Mouse (Mus musculus): ENCODE measurements around the gene Vmn2r103.

Vmn2r103 gene

DNA sequence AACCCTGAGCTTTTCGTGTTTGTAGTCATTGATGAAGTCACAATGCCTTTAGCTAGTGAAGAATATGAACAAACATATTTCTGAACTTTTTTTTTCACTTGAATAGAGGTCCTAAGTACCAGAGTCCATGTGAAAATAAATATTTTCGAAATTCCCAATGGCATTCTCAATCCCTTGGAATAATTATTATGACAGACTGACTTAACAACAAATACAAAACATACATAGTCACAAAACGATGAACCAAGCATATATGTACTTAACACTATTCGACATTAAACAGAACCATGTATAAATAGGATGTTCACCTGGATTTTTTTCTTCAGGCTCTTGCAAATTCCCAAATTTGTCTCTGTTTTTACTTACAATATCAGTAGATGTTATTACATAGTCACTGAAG, at the start of gene Vmn2r103:
Vmn2r103 (plus strand) TSS at position 301 of the 400 bp plus-strand sequence.
- no peak for DNase-seq

GRCm38 (mm10) chr17:19778994-19779393, 5.8 kb downstream of the Vmn2r103 start:
- no peak for DNase-seq

DNA sequence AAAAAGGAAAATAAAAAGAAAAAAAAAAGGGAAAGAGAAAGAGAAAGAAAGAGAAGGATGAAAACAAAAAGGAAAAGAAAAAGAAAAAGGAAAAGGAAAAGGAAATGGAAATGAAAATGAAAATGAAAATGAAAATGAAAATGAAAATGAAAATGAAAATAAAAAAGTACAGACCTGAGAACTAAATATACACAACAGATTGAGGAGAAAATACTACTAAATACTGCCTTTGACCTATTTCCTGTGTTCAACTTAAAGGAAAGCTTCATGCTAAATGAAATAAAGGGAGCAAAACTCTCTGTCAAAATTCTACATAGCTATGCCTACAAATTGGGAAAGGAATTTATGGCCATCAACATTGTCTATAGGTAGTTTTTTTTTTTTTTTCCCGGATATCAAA, 16.1 kb downstream of the Vmn2r103 start:
- DNase-seq, result no peak
